Mouse (Mus musculus): ENCODE measurements around the gene Ccr4. TPM values are rescaled to one million over a fixed set of nuclear protein-coding genes. Genes with fewer than 3 reads are reported as not detected.
"Not testable (repeated sequence)": the region's sequence is repeated elsewhere in the genome, so short reads cannot be mapped to it uniquely, and the experiment has no call there.

The Ccr4 gene
- total RNA-seq, 1 experiment from 2014 or later = 0.38 TPM

DNA sequence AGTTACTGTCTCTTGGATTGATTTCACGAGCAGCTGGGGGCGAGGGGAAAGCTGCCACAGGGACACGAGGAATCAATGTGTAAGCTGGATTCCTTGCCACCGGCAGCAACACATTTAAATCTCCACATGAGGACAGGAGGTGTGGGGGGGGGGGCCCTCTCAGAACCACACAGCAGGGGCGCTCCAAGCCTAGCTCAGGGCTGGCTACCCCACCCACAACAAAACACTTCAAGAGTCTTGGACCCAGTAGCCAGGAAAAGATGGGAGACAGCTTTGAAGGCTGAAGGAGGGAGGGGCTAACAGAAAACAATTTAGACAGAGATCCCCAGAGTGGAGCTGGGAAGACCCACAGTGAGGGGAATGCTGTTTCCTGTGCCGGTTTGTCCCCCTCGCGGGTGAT, 21.2 kb upstream of the Ccr4 start:
- no peak for ATAC-seq (replicated peaks; ENCODE audit: insufficient number of reproducible peaks, low FRiP score, low TSS enrichment, poor library complexity, severe bottlenecking)

- ATAC-seq (replicated peaks; ENCODE audit: insufficient number of reproducible peaks, low FRiP score, low TSS enrichment, poor library complexity, severe bottlenecking) = no peak
These were observed 20.4 kb upstream of the Ccr4 start for GRCm38 (mm10) chr9:114525073-114525633.

GRCm38 (mm10) chr9:114522501-114522900, 17.8 kb upstream of the Ccr4 start:
- ATAC-seq (replicated peaks; ENCODE audit: insufficient number of reproducible peaks, low FRiP score, low TSS enrichment, poor library complexity, severe bottlenecking) = no peak

DNA sequence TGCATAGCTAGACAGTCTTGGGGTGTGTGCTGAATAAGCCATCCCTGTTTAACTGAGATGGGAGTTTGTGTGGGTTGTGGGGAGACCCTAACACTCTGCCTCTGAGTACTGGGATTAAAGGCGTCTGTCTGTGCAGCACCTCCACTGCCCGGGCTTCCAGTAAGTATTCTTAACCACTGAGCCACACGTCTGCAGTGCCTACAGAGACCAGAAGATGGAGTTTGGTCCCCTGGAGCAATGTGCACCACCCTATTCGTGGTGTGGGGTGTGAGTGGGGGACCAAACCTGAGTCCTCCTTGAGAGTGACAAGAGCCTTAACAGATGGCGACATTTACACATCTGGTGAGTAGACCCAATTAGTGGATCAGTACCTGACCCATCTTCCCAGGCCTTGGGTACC, 17.3 kb upstream of the Ccr4 start:
- no peak for ATAC-seq (replicated peaks; ENCODE audit: insufficient number of reproducible peaks, low FRiP score, low TSS enrichment, poor library complexity, severe bottlenecking)

GRCm38 (mm10) chr9:114520529-114520928, 15.8 kb upstream of the Ccr4 start:
- not testable (repeated sequence) for ATAC-seq (replicated peaks; ENCODE audit: insufficient number of reproducible peaks, low FRiP score, low TSS enrichment, poor library complexity, severe bottlenecking)

DNA sequence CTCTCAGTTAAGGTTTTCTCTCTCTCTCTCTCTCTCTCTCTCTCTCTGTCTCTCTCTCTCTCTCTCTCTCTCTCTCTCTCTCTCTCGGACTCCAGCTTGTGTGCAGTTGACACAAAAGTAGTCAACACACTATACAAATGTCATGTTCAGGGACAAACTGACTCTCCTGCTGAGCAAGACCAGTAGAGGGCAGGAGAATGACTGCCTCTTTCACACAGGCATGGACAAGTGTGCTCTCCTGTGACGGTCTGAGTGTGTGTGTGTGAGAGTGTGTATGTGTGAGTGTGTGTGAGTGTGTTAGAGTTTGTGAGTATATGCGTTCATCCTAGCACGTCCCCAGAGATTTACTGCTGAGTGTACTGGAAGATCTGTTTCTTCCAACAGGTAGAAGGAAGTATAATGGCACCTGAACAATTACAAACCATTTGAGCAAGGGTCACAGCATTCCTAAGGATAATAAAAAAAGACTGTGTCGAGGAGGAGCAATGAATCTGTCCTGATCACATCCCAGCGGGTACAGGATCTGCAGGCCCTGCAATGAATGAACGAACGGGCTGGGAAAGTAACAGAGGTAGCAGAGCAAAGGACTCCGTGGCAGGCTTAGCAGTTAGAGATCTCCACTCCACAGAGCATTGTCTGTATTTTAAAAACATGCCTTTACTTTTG, 14.2 kb upstream of the Ccr4 start:
- no peak for ATAC-seq (replicated peaks; ENCODE audit: insufficient number of reproducible peaks, low FRiP score, low TSS enrichment, poor library complexity, severe bottlenecking)

- no peak for ATAC-seq (replicated peaks; ENCODE audit: insufficient number of reproducible peaks, low FRiP score, low TSS enrichment, poor library complexity, severe bottlenecking)
These were observed 13.3 kb upstream of the Ccr4 start for GRCm38 (mm10) chr9:114517924-114518497.

- no peak for ATAC-seq (replicated peaks; ENCODE audit: insufficient number of reproducible peaks, low FRiP score, low TSS enrichment, poor library complexity, severe bottlenecking)
These were observed 10.6 kb upstream of the Ccr4 start, which contains the start of gene C130032M10Rik for GRCm38 (mm10) chr9:114515364-114515763. Gene C130032M10Rik, plus strand, starts transcription at chr9:114515697.

- no peak for ATAC-seq (replicated peaks; ENCODE audit: insufficient number of reproducible peaks, low FRiP score, low TSS enrichment, poor library complexity, severe bottlenecking)
These were observed 8.1 kb upstream of the Ccr4 start for GRCm38 (mm10) chr9:114512831-114513230.

GRCm38 (mm10) chr9:114509785-114510184, 5.1 kb upstream of the Ccr4 start:
- ATAC-seq (replicated peaks; ENCODE audit: insufficient number of reproducible peaks, low FRiP score, low TSS enrichment, poor library complexity, severe bottlenecking) = no peak

DNA sequence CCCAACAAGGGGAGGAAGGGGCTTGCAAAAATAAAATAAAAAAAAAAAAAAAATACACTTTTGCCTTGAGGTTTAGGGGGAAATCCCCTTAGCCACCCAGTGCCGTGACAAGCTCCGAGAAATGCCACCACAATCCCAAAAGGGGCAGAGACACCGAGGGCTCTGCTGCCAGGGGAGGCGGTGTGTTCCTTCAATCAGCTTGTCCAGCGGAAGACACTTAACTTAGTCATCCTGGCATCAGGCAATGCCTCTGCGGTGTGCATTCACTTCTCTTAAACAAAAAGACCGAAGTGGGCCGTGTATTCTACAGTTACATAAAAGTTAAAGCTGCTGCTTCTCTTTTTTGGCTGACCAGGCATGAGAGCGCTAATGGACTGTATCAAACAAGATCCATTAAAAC, 2.7 kb upstream of the Ccr4 start:
- no peak for ATAC-seq (replicated peaks; ENCODE audit: insufficient number of reproducible peaks, low FRiP score, low TSS enrichment, poor library complexity, severe bottlenecking)

GRCm38 (mm10) chr9:114506564-114506963, 1.8 kb upstream of the Ccr4 start:
- no peak for ATAC-seq (replicated peaks; ENCODE audit: insufficient number of reproducible peaks, low FRiP score, low TSS enrichment, poor library complexity, severe bottlenecking)

GRCm38 (mm10) chr9:114502711-114503427, 1.8 kb downstream of the Ccr4 start:
- ATAC-seq (replicated peaks; ENCODE audit: insufficient number of reproducible peaks, low FRiP score, low TSS enrichment, poor library complexity, severe bottlenecking) = no peak

DNA sequence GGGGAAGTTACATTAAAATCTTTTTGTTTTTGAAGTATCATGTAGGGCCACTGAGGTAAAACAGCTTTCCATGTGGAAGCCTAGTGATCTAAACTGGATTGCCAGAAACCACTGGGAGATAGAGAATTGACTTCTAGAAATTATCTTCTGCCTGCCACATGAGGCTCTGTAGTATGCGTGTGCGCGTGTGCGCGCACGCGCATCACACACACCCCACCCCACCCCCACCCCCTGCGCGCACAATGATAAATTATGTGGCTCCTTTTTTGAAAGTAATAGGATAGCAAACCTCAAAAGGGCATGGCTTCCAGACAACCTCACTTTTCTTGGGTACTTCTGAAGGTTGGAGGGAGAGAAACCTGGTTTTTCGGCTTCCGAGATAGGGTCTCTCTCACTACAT, 2.8 kb downstream of the Ccr4 start:
- no peak for ATAC-seq (replicated peaks; ENCODE audit: insufficient number of reproducible peaks, low FRiP score, low TSS enrichment, poor library complexity, severe bottlenecking)

DNA sequence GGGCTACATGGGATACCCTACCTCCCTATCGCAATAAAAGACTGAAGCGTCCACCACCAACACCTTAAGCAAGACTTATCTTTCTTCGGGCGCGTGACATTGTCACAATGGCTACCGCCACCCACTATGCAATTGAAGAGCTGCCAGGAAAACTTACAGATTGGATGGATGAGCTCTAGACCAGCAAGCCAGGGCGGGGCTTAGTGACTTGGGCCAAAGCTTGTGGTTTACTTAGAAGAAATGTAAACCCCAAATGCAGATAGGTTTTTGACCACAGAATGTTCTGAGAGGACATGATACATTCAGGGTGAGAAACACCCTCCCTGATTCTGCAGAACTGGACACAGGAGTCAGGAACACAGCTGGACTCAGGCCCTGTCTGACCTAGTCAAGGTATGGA, 3.6 kb downstream of the Ccr4 start:
- no peak for ATAC-seq (replicated peaks; ENCODE audit: insufficient number of reproducible peaks, low FRiP score, low TSS enrichment, poor library complexity, severe bottlenecking)

GRCm38 (mm10) chr9:114499783-114500515, 4.8 kb downstream of the Ccr4 start:
- no peak for ATAC-seq (replicated peaks; ENCODE audit: insufficient number of reproducible peaks, low FRiP score, low TSS enrichment, poor library complexity, severe bottlenecking)

DNA sequence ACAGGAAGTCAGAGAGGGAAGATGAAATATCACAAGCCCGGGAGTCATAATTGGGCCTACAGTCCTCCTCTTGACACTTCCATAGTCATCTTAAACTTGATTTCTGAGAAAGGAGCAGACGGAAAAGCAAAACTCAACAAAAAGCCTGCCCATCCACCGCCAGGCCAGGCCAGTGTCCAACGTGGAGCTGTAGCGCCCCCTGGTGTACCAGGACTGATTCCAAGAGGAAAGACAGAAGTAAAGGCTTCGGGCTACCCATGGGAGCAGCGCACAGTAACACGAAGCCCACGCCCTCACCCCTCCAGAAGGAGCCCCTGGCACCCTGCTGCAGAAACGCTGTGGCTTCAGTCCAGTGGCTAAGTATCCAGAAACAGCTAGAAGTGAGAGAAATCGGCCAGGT, 6.5 kb downstream of the Ccr4 start:
- peak; percentile 61; the same call in 1 of the 2 replicates for ATAC-seq (replicated peaks; ENCODE audit: insufficient number of reproducible peaks, low FRiP score, low TSS enrichment, poor library complexity, severe bottlenecking)

GRCm38 (mm10) chr9:114496469-114496868, 8.2 kb downstream of the Ccr4 start:
- no peak for ATAC-seq (replicated peaks; ENCODE audit: insufficient number of reproducible peaks, low FRiP score, low TSS enrichment, poor library complexity, severe bottlenecking)
